Mouse (Mus musculus) spleen, postnatal 10 days (tissue): ENCODE measurements around the gene Grin2a.

Experiments used
- DNase-seq, 2 experiments: peaks; one replicate each; pipeline ENCODE4 v3.0.0; 2021 to 2022; ENCODE audit warnings: low spot score in 2 of 2

Grin2a gene

GRCm38 (mm10) chr16:9865710-9866109, 129.7 kb downstream of the Grin2a start:
- no peak for DNase-seq

GRCm38 (mm10) chr16:9865039-9865438, 130.3 kb downstream of the Grin2a start:
- no peak for DNase-seq

GRCm38 (mm10) chr16:9857758-9858157, 137.6 kb downstream of the Grin2a start:
- no peak for DNase-seq

- no peak for DNase-seq
Observed at GRCm38 (mm10) chr16:9851265-9851988, 143.9 kb downstream of the Grin2a start.

GRCm38 (mm10) chr16:9841496-9841895, 153.9 kb downstream of the Grin2a start:
- no peak for DNase-seq

- no peak for DNase-seq
Observed at GRCm38 (mm10) chr16:9836542-9836941, 158.8 kb downstream of the Grin2a start.

- DNase-seq = no peak
Observed at GRCm38 (mm10) chr16:9834236-9834635, 161.1 kb downstream of the Grin2a start.

GRCm38 (mm10) chr16:9825110-9825483, 170.3 kb downstream of the Grin2a start:
- DNase-seq = no peak

GRCm38 (mm10) chr16:9824436-9825109, 170.8 kb downstream of the Grin2a start:
- no peak for DNase-seq

- no peak for DNase-seq
Observed at GRCm38 (mm10) chr16:9823686-9824085, 171.7 kb downstream of the Grin2a start.

GRCm38 (mm10) chr16:9819508-9819907, 175.9 kb downstream of the Grin2a start:
- DNase-seq = no peak

GRCm38 (mm10) chr16:9801338-9801737, 194.0 kb downstream of the Grin2a start:
- DNase-seq = no peak

GRCm38 (mm10) chr16:9800221-9800620, 195.1 kb downstream of the Grin2a start:
- DNase-seq = no peak

- no peak for DNase-seq
Observed at GRCm38 (mm10) chr16:9792976-9793375, 202.4 kb downstream of the Grin2a start.

- no peak for DNase-seq
Observed at GRCm38 (mm10) chr16:9786261-9786660, 209.1 kb downstream of the Grin2a start.

- DNase-seq = no peak
Observed at GRCm38 (mm10) chr16:9785821-9786220, 209.5 kb downstream of the Grin2a start.

GRCm38 (mm10) chr16:9768981-9769380, 226.4 kb downstream of the Grin2a start:
- DNase-seq = no peak

GRCm38 (mm10) chr16:9768356-9768755, 227.0 kb downstream of the Grin2a start:
- no peak for DNase-seq

GRCm38 (mm10) chr16:9767946-9768345, 227.4 kb downstream of the Grin2a start:
- no peak for DNase-seq

- no peak for DNase-seq
Observed at GRCm38 (mm10) chr16:9764086-9764485, 231.3 kb downstream of the Grin2a start.

- no peak for DNase-seq
Observed at GRCm38 (mm10) chr16:9760347-9760746, 235.0 kb downstream of the Grin2a start.

GRCm38 (mm10) chr16:9756849-9757248, 238.5 kb downstream of the Grin2a start:
- no peak for DNase-seq

GRCm38 (mm10) chr16:9754061-9754460, 241.3 kb downstream of the Grin2a start:
- DNase-seq = no peak
